Mouse (Mus musculus): ENCODE results near the gene Syce3. TPM values are rescaled to one million over a fixed set of nuclear protein-coding genes. Genes with fewer than 3 reads are reported as not detected.

The Syce3 gene
- total RNA-seq (2023), result not detected

GRCm38 (mm10) chr15:89410118-89410517 lies at the start of gene Syce3:
Gene Syce3 (minus strand): TSS chr15:89410503.

GRCm38 (mm10) chr15:89453865-89454478 lies 43.7 kb upstream of the Syce3 start, which contains the start of gene Mapk8ip2:
Gene Mapk8ip2 (plus strand): TSS chr15:89453913.

GRCm38 (mm10) chr15:89429352-89430221 lies 19.3 kb upstream of the Syce3 start, which contains the start of the genes C730034F03Rik, Gm44502 and Chkb:
Gene C730034F03Rik (plus strand): TSS chr15:89429589.
Gene Gm44502 (minus strand): TSS chr15:89429696.
Gene Chkb (minus strand): TSS chr15:89429908.

GRCm38 (mm10) chr15:89425711-89426121 lies 15.4 kb upstream of the Syce3 start, which contains the start of gene Cpt1b:
Gene Cpt1b (minus strand): TSS chr15:89425863.

GRCm38 (mm10) chr15:89384617-89385016 lies 25.7 kb downstream of the Syce3 start, which contains the start of gene Klhdc7b:
Gene Klhdc7b (plus strand): TSS chr15:89384917.

GRCm38 (mm10) chr15:89378831-89379401 lies 31.4 kb downstream of the Syce3 start, which contains the start of gene Odf3b:
Gene Odf3b (minus strand): TSS chr15:89379282.

GRCm38 (mm10) chr15:89376957-89377356 lies 33.3 kb downstream of the Syce3 start, which contains the start of gene Tymp:
Gene Tymp (minus strand): TSS chr15:89377039.

GRCm38 (mm10) chr15:89373762-89374248 lies 36.5 kb downstream of the Syce3 start, which contains the start of gene Sco2:
Gene Sco2 (minus strand): TSS chr15:89373846.

GRCm38 (mm10) chr15:89355241-89356187 lies 54.8 kb downstream of the Syce3 start, which contains the start of the genes Lmf2 and Ncaph2:
Gene Lmf2 (minus strand): TSS chr15:89355659.
Gene Ncaph2 (plus strand): TSS chr15:89355719.

Other genes with a start within 250 kb of the Syce3 start
- 10 to 100 TPM in 1 of 2 experiments, 1 to 10 TPM in 1; 9.8 to 12.8 TPM for gene Plxnb2, start 229.7 kb downstream of the Syce3 start, total RNA-seq (2023)
- 10 to 100 TPM; 34.3 to 37.2 TPM for gene Dennd6b, start 214.0 kb downstream of the Syce3 start, total RNA-seq (2023)
- gene Ppp6r2, start 198.9 kb downstream of the Syce3 start, total RNA-seq (2023), result 10 to 100 TPM; 59.2 to 68.8 TPM
- gene Sbf1, start 95.2 kb downstream of the Syce3 start, total RNA-seq (2023), result 100 to 1,000 TPM; 240 to 267 TPM
- not detected for gene Adm2, start 87.8 kb downstream of the Syce3 start, total RNA-seq (2023)
- gene Miox, start 76.1 kb downstream of the Syce3 start, total RNA-seq (2023), result not detected
- gene Lmf2, start 54.8 kb downstream of the Syce3 start, total RNA-seq (2023), result 10 to 100 TPM; 50.3 to 51.8 TPM
- 100 to 1,000 TPM; 130 to 147 TPM for gene Ncaph2, start 54.8 kb downstream of the Syce3 start, total RNA-seq (2023)
- gene Sco2, start 36.7 kb downstream of the Syce3 start, total RNA-seq (2023), result 10 to 100 TPM; 17.2 to 20.1 TPM
- gene Tymp, start 33.5 kb downstream of the Syce3 start, total RNA-seq (2023), result 1 to 10 TPM in 1 of 2 experiments, under 1 TPM in 1; 0.59 to 1.4 TPM
- not detected for gene Odf3b, start 31.2 kb downstream of the Syce3 start, total RNA-seq (2023)
- gene Klhdc7b, start 25.6 kb downstream of the Syce3 start, total RNA-seq (2023), result not detected
- 1 to 10 TPM; 6.8 to 9.8 TPM for gene Cpt1b, start 15.4 kb upstream of the Syce3 start, total RNA-seq (2023)
- 10 to 100 TPM; 12.2 to 15.8 TPM for gene C730034F03Rik, start 19.1 kb upstream of the Syce3 start, total RNA-seq (2023)
- not detected for gene Gm44502, start 19.2 kb upstream of the Syce3 start, total RNA-seq (2023)
- gene Chkb, start 19.4 kb upstream of the Syce3 start, total RNA-seq (2023), result 100 to 1,000 TPM; 245 to 328 TPM
- gene Mapk8ip2, start 43.4 kb upstream of the Syce3 start, total RNA-seq (2023), result not detected
- gene Arsa, start 66.9 kb upstream of the Syce3 start, total RNA-seq (2023), result 10 to 100 TPM; 15.8 to 18.1 TPM
- gene Shank3, start 89.1 kb upstream of the Syce3 start, total RNA-seq (2023), result not detected
- gene Acr, start 157.8 kb upstream of the Syce3 start, total RNA-seq (2023), result not detected
- gene Rabl2, start 181.4 kb upstream of the Syce3 start, total RNA-seq (2023), result 1 to 10 TPM; 2.6 to 8.5 TPM